Mouse (Mus musculus): ENCODE data around the gene Atrn. TPM values are rescaled to one million over a fixed set of nuclear protein-coding genes. Genes with fewer than 3 reads are reported as not detected.
A peak's percentile ranks its signal among the peaks of the same experiment; 100 is the strongest.

Atrn gene
- polyA plus RNA-seq, 1 experiment = 59.3 TPM

- Histone ChIP-seq H3K27ac (ENCODE audit: insufficient read depth, low read length) (peak overlapping the region; percentile 71), H3K4me1 (ENCODE audit: control insufficient read depth, insufficient read depth, low read length) (peaks cover 7% of the 10 kb centered on the region), H3K4me3 (ENCODE audit: insufficient read depth, low read length) (peak overlapping the region; percentile 77)
- TF ChIP-seq CTCF (IDR thresholded peaks at IDR 0.05; ENCODE audit: extremely low read depth, insufficient read depth, low read length) = no peak
- no peak for TF ChIP-seq POLR2A (IDR thresholded peaks at IDR 0.05; ENCODE audit: extremely low read depth, insufficient read depth, low read length)
These were observed 455 bp downstream of the Atrn start for GRCm38 (mm10) chr2:130906584-130907315.

GRCm38 (mm10) chr2:130911691-130912090 is 5.4 kb downstream of the Atrn start:
- TF ChIP-seq CTCF (IDR thresholded peaks at IDR 0.05; ENCODE audit: extremely low read depth, insufficient read depth, low read length) (no peak), POLR2A (IDR thresholded peaks at IDR 0.05; ENCODE audit: extremely low read depth, insufficient read depth, low read length) (no peak)
- Histone ChIP-seq H3K4me1 (ENCODE audit: control insufficient read depth, insufficient read depth, low read length) (peaks cover 14% of the 10 kb centered on the region), H3K27ac (ENCODE audit: insufficient read depth, low read length) (no peak overlapping the region), H3K4me3 (ENCODE audit: insufficient read depth, low read length) (no peak overlapping the region)

GRCm38 (mm10) chr2:130914873-130915272 is 8.6 kb downstream of the Atrn start:
- Histone ChIP-seq H3K4me1 (ENCODE audit: control insufficient read depth, insufficient read depth, low read length) (peaks cover 9% of the 10 kb centered on the region), H3K4me3 (ENCODE audit: insufficient read depth, low read length) (no peak overlapping the region), H3K27ac (ENCODE audit: insufficient read depth, low read length) (peak overlapping the region; percentile 73; the same call in 1 of the 2 replicates)
- no peak for TF ChIP-seq POLR2A (IDR thresholded peaks at IDR 0.05; ENCODE audit: extremely low read depth, insufficient read depth, low read length)

GRCm38 (mm10) chr2:130916521-130917147 is 10.3 kb downstream of the Atrn start:
- TF ChIP-seq CTCF (IDR thresholded peaks at IDR 0.05; ENCODE audit: extremely low read depth, insufficient read depth, low read length) (no peak), POLR2A (IDR thresholded peaks at IDR 0.05; ENCODE audit: extremely low read depth, insufficient read depth, low read length) (no peak)
- peaks cover 9% of the 10 kb centered on the region for H3K4me1 ChIP-seq (ENCODE audit: control insufficient read depth, insufficient read depth, low read length)
- no peak overlapping the region for H3K4me3 ChIP-seq (ENCODE audit: insufficient read depth, low read length)
- H3K27ac ChIP-seq (ENCODE audit: insufficient read depth, low read length) = no peak overlapping the region

- Histone ChIP-seq H3K4me1 (ENCODE audit: control insufficient read depth, insufficient read depth, low read length) (peaks cover 9% of the 10 kb centered on the region), H3K4me3 (ENCODE audit: insufficient read depth, low read length) (no peak overlapping the region), H3K27ac (ENCODE audit: insufficient read depth, low read length) (no peak overlapping the region)
- no peak for TF ChIP-seq POLR2A (IDR thresholded peaks at IDR 0.05; ENCODE audit: extremely low read depth, insufficient read depth, low read length)
- no peak for TF ChIP-seq CTCF (IDR thresholded peaks at IDR 0.05; ENCODE audit: extremely low read depth, insufficient read depth, low read length)
These were observed 11.4 kb downstream of the Atrn start for GRCm38 (mm10) chr2:130917686-130918085.

- peaks cover 9% of the 10 kb centered on the region for H3K4me1 ChIP-seq (ENCODE audit: control insufficient read depth, insufficient read depth, low read length)
- H3K4me3 ChIP-seq (ENCODE audit: insufficient read depth, low read length) = no peak overlapping the region
- H3K27ac ChIP-seq (ENCODE audit: insufficient read depth, low read length) = no peak overlapping the region
- TF ChIP-seq POLR2A (IDR thresholded peaks at IDR 0.05; ENCODE audit: extremely low read depth, insufficient read depth, low read length) = no peak
- TF ChIP-seq CTCF (IDR thresholded peaks at IDR 0.05; ENCODE audit: extremely low read depth, insufficient read depth, low read length) = no peak
These were observed 12.8 kb downstream of the Atrn start for GRCm38 (mm10) chr2:130919062-130919593.

- no peaks in the 10 kb centered on the region; the same call in 1 of the 2 replicates for H3K4me1 ChIP-seq (ENCODE audit: control insufficient read depth, insufficient read depth, low read length)
- TF ChIP-seq POLR2A (IDR thresholded peaks at IDR 0.05; ENCODE audit: extremely low read depth, insufficient read depth, low read length) (no peak), CTCF (IDR thresholded peaks at IDR 0.05; ENCODE audit: extremely low read depth, insufficient read depth, low read length) (no peak)
- no peak overlapping the region for H3K4me3 ChIP-seq (ENCODE audit: insufficient read depth, low read length)
- H3K27ac ChIP-seq (ENCODE audit: insufficient read depth, low read length) = no peak overlapping the region
These were observed 18.7 kb downstream of the Atrn start for GRCm38 (mm10) chr2:130924950-130925349.

GRCm38 (mm10) chr2:130928031-130928430 is 21.7 kb downstream of the Atrn start:
- H3K27ac ChIP-seq (ENCODE audit: insufficient read depth, low read length) = no peak overlapping the region
- H3K4me1 ChIP-seq (ENCODE audit: control insufficient read depth, insufficient read depth, low read length) = no peaks in the 10 kb centered on the region; the same call in 1 of the 2 replicates
- no peak overlapping the region for H3K4me3 ChIP-seq (ENCODE audit: insufficient read depth, low read length)
- TF ChIP-seq POLR2A (IDR thresholded peaks at IDR 0.05; ENCODE audit: extremely low read depth, insufficient read depth, low read length) (no peak), CTCF (IDR thresholded peaks at IDR 0.05; ENCODE audit: extremely low read depth, insufficient read depth, low read length) (no peak)

- TF ChIP-seq POLR2A (IDR thresholded peaks at IDR 0.05; ENCODE audit: extremely low read depth, insufficient read depth, low read length) = no peak
- no peak for TF ChIP-seq CTCF (IDR thresholded peaks at IDR 0.05; ENCODE audit: extremely low read depth, insufficient read depth, low read length)
- Histone ChIP-seq H3K27ac (ENCODE audit: insufficient read depth, low read length) (no peak overlapping the region), H3K4me1 (ENCODE audit: control insufficient read depth, insufficient read depth, low read length) (no peaks in the 10 kb centered on the region; the same call in 1 of the 2 replicates), H3K4me3 (ENCODE audit: insufficient read depth, low read length) (no peak overlapping the region)
These were observed 22.2 kb downstream of the Atrn start for GRCm38 (mm10) chr2:130928530-130928929.

- H3K27ac ChIP-seq (ENCODE audit: insufficient read depth, low read length) = no peak overlapping the region
- no peak for TF ChIP-seq CTCF (IDR thresholded peaks at IDR 0.05; ENCODE audit: extremely low read depth, insufficient read depth, low read length)
- no peak for TF ChIP-seq POLR2A (IDR thresholded peaks at IDR 0.05; ENCODE audit: extremely low read depth, insufficient read depth, low read length)
- no peak overlapping the region for H3K4me3 ChIP-seq (ENCODE audit: insufficient read depth, low read length)
- no peaks in the 10 kb centered on the region; the same call in 1 of the 2 replicates for H3K4me1 ChIP-seq (ENCODE audit: control insufficient read depth, insufficient read depth, low read length)
These were observed 23.7 kb downstream of the Atrn start for GRCm38 (mm10) chr2:130929994-130930393.

Data from cortical plate, adult 2 months (tissue).